Mouse (Mus musculus) skeletal muscle tissue, postnatal 0 days (tissue): ENCODE data around the gene Stxbp1. TPM values are rescaled to one million over a fixed set of nuclear protein-coding genes. Genes with fewer than 3 reads are reported as not detected.

ENCODE experiments used
- polyA plus RNA-seq: library from polyadenylated mRNA; unstranded; fragments of >200 nt; fragmentation: Nextera tagmentation; extraction: Ambion mirVana; gene quantifications from 2 replicates; pipeline ENCODE4 v1.2.1, GENCODE M21; 2015

The Stxbp1 gene
- 5.3 and 5.5 TPM in 2 replicates for polyA plus RNA-seq

GRCm38 (mm10) chr2:32846805-32847467 lies at the start of gene Stxbp1:
TSS of gene Stxbp1 (minus strand) at chr2:32847245.

GRCm38 (mm10) chr2:32875675-32876489 lies 28.8 kb upstream of the Stxbp1 start, which contains the start of gene Fam129b:
TSS of gene Fam129b (plus strand) at chr2:32876114.

GRCm38 (mm10) chr2:32784048-32784681 lies 62.9 kb downstream of the Stxbp1 start, which contains the start of gene Cfap157:
TSS of gene Cfap157 (minus strand) at chr2:32784428.

GRCm38 (mm10) chr2:32775359-32776074 lies 71.5 kb downstream of the Stxbp1 start, which contains the start of the genes Ttc16 and Ptrh1:
TSS of gene Ttc16 (minus strand) at chr2:32775633.
TSS of gene Ptrh1 (plus strand) at chr2:32775786.

GRCm38 (mm10) chr2:32757056-32757845 lies 89.8 kb downstream of the Stxbp1 start, which contains the start of gene Tor2a:
TSS of gene Tor2a (plus strand) at chr2:32757234.

GRCm38 (mm10) chr2:32740916-32741272 lies 106.2 kb downstream of the Stxbp1 start, which contains the start of gene 6330409D20Rik:
TSS of gene 6330409D20Rik (minus strand) at chr2:32741016.

Other genes starting within 250 kb of the Stxbp1 start
- gene St6galnac6, start 247.5 kb downstream of the Stxbp1 start, polyA plus RNA-seq: 30.5 and 35.3 TPM in 2 replicates
- 1,121 and 1,290 TPM in 2 replicates for gene Ak1, start 225.5 kb downstream of the Stxbp1 start, polyA plus RNA-seq
- gene Eng, start 200.7 kb downstream of the Stxbp1 start, polyA plus RNA-seq: 53.3 and 56.7 TPM in 2 replicates
- 16.9 and 17.6 TPM in 2 replicates for gene Fpgs, start 143.1 kb downstream of the Stxbp1 start, polyA plus RNA-seq
- 39.9 and 45.0 TPM in 2 replicates for gene Cdk9, start 134.2 kb downstream of the Stxbp1 start, polyA plus RNA-seq
- gene Sh2d3c, start 126.2 kb downstream of the Stxbp1 start, polyA plus RNA-seq: 14.7 and 15.3 TPM in 2 replicates
- 0.28 TPM in 1 of 2 replicates, not detected in the other for gene 6330409D20Rik, start 106.2 kb downstream of the Stxbp1 start, polyA plus RNA-seq
- 25.0 and 32.8 TPM in 2 replicates for gene Tor2a, start 90.0 kb downstream of the Stxbp1 start, polyA plus RNA-seq
- gene Ttc16, start 71.6 kb downstream of the Stxbp1 start, polyA plus RNA-seq: 0.13 and 0.16 TPM in 2 replicates
- gene Ptrh1, start 71.5 kb downstream of the Stxbp1 start, polyA plus RNA-seq: 1.8 TPM in 2 replicates
- gene Cfap157, start 62.8 kb downstream of the Stxbp1 start, polyA plus RNA-seq: 0.46 TPM in 1 of 2 replicates, not detected in the other
- 13.5 and 17.2 TPM in 2 replicates for gene Fam129b, start 28.9 kb upstream of the Stxbp1 start, polyA plus RNA-seq
- gene Rpl12, start 114.3 kb upstream of the Stxbp1 start, polyA plus RNA-seq: 83.4 and 90.5 TPM in 2 replicates
- 5.9 and 6.7 TPM in 2 replicates for gene Lrsam1, start 114.4 kb upstream of the Stxbp1 start, polyA plus RNA-seq
- 9.2 and 11.3 TPM in 2 replicates for gene Slc2a8, start 134.8 kb upstream of the Stxbp1 start, polyA plus RNA-seq